Mouse (Mus musculus): ENCODE data around the gene Rftn1. TPM values are rescaled to one million over a fixed set of nuclear protein-coding genes. Genes with fewer than 3 reads are reported as not detected.

The Rftn1 gene
- polyA plus RNA-seq, 1 experiment from 2014 or later: 15.5 TPM

- Histone ChIP-seq H3K9me3 (ENCODE audit: control insufficient read depth, low read length) (peaks cover 6% of the 10 kb centered on the region; the same call in 1 of the 2 replicates), H3K36me3 (ENCODE audit: control insufficient read depth, insufficient read depth, low read length) (no peaks in the 10 kb centered on the region), H3K27ac (replicated peaks; ENCODE audit: low read depth, low read length) (no peak overlapping the region), H3K4me2 (ENCODE audit: low read depth, low read length) (no peak overlapping the region), H3K4me3 (ENCODE audit: low read depth, low read length) (no peak overlapping the region), H3K27me3 (replicated peaks; ENCODE audit: control insufficient read depth, insufficient read depth, low read length) (no peaks in the 10 kb centered on the region), H3K9ac (ENCODE audit: low read depth, low read length) (no peak overlapping the region), H3K4me1 (ENCODE audit: control insufficient read depth, insufficient read depth, low read length) (no peaks in the 10 kb centered on the region)
- ATAC-seq (ENCODE audit: low read depth) (no peak), DNase-seq (ENCODE audit: low spot score) (no peak)
Measured at GRCm38 (mm10) chr17:50001754-50002153, 188.7 kb downstream of the Rftn1 start.

- Histone ChIP-seq H3K9me3 (ENCODE audit: control insufficient read depth, low read length) (peaks cover 6% of the 10 kb centered on the region; the same call in 1 of the 2 replicates), H3K9ac (ENCODE audit: low read depth, low read length) (no peak overlapping the region), H3K4me3 (ENCODE audit: low read depth, low read length) (no peak overlapping the region), H3K36me3 (ENCODE audit: control insufficient read depth, insufficient read depth, low read length) (no peaks in the 10 kb centered on the region), H3K4me2 (ENCODE audit: low read depth, low read length) (no peak overlapping the region), H3K27me3 (replicated peaks; ENCODE audit: control insufficient read depth, insufficient read depth, low read length) (no peaks in the 10 kb centered on the region), H3K4me1 (ENCODE audit: control insufficient read depth, insufficient read depth, low read length) (no peaks in the 10 kb centered on the region), H3K27ac (replicated peaks; ENCODE audit: low read depth, low read length) (no peak overlapping the region)
- ATAC-seq (ENCODE audit: low read depth) (no peak), DNase-seq (ENCODE audit: low spot score) (no peak)
- WGBS: 84% methylated on average over 3 of the region's 3 CpGs
Measured at GRCm38 (mm10) chr17:50000580-50000979, 189.9 kb downstream of the Rftn1 start.

GRCm38 (mm10) chr17:49996626-49997152 is 193.8 kb downstream of the Rftn1 start:
- Histone ChIP-seq H3K4me3 (ENCODE audit: low read depth, low read length) (no peak overlapping the region), H3K9ac (ENCODE audit: low read depth, low read length) (no peak overlapping the region), H3K9me3 (ENCODE audit: control insufficient read depth, low read length) (peaks cover 6% of the 10 kb centered on the region; the same call in 1 of the 2 replicates), H3K4me1 (ENCODE audit: control insufficient read depth, insufficient read depth, low read length) (no peaks in the 10 kb centered on the region), H3K27ac (replicated peaks; ENCODE audit: low read depth, low read length) (no peak overlapping the region), H3K4me2 (ENCODE audit: low read depth, low read length) (no peak overlapping the region), H3K36me3 (ENCODE audit: control insufficient read depth, insufficient read depth, low read length) (no peaks in the 10 kb centered on the region), H3K27me3 (replicated peaks; ENCODE audit: control insufficient read depth, insufficient read depth, low read length) (no peaks in the 10 kb centered on the region)
- 32% methylated on average over 5 of the region's 5 CpGs for WGBS
- ATAC-seq (ENCODE audit: low read depth) (no peak), DNase-seq (ENCODE audit: low spot score) (no peak)

GRCm38 (mm10) chr17:49996097-49996496 is 194.4 kb downstream of the Rftn1 start:
- H3K9ac ChIP-seq (ENCODE audit: low read depth, low read length): no peak overlapping the region
- 79% methylated on average over 6 of the region's 6 CpGs for WGBS

GRCm38 (mm10) chr17:49995226-49995625 is 195.2 kb downstream of the Rftn1 start:
- Histone ChIP-seq H3K4me2 (ENCODE audit: low read depth, low read length) (no peak overlapping the region), H3K27me3 (replicated peaks; ENCODE audit: control insufficient read depth, insufficient read depth, low read length) (no peaks in the 10 kb centered on the region), H3K4me3 (ENCODE audit: low read depth, low read length) (no peak overlapping the region), H3K9me3 (ENCODE audit: control insufficient read depth, low read length) (peaks cover 6% of the 10 kb centered on the region; the same call in 1 of the 2 replicates), H3K27ac (replicated peaks; ENCODE audit: low read depth, low read length) (no peak overlapping the region), H3K36me3 (ENCODE audit: control insufficient read depth, insufficient read depth, low read length) (no peaks in the 10 kb centered on the region), H3K4me1 (ENCODE audit: control insufficient read depth, insufficient read depth, low read length) (no peaks in the 10 kb centered on the region), H3K9ac (ENCODE audit: low read depth, low read length) (no peak overlapping the region)
- DNase-seq (ENCODE audit: low spot score): no peak
- ATAC-seq (ENCODE audit: low read depth): no peak
- WGBS: 81% methylated on average over 3 of the region's 3 CpGs

More at GRCm38 (mm10) chr17:49996097-49996496, 194.4 kb downstream of the Rftn1 start:
- Histone ChIP-seq H3K27me3 (replicated peaks; ENCODE audit: control insufficient read depth, insufficient read depth, low read length) (no peaks in the 10 kb centered on the region), H3K4me2 (ENCODE audit: low read depth, low read length) (no peak overlapping the region), H3K4me3 (ENCODE audit: low read depth, low read length) (no peak overlapping the region), H3K36me3 (ENCODE audit: control insufficient read depth, insufficient read depth, low read length) (no peaks in the 10 kb centered on the region), H3K9me3 (ENCODE audit: control insufficient read depth, low read length) (peaks cover 6% of the 10 kb centered on the region; the same call in 1 of the 2 replicates), H3K27ac (replicated peaks; ENCODE audit: low read depth, low read length) (no peak overlapping the region), H3K4me1 (ENCODE audit: control insufficient read depth, insufficient read depth, low read length) (no peaks in the 10 kb centered on the region)
- ATAC-seq (ENCODE audit: low read depth) (no peak), DNase-seq (ENCODE audit: low spot score) (no peak)

- 85% methylated on average over 3 of the region's 3 CpGs for WGBS
- ATAC-seq (ENCODE audit: low read depth): no peak
- no peaks in the 10 kb centered on the region for H3K27me3 ChIP-seq (replicated peaks; ENCODE audit: control insufficient read depth, insufficient read depth, low read length)
Measured at GRCm38 (mm10) chr17:49993631-49994030, 196.8 kb downstream of the Rftn1 start.

GRCm38 (mm10) chr17:49992625-49993603 is 197.6 kb downstream of the Rftn1 start:
- DNase-seq (ENCODE audit: low spot score) (no peak), ATAC-seq (ENCODE audit: low read depth) (no peak)
- no peaks in the 10 kb centered on the region for H3K9me3 ChIP-seq (ENCODE audit: control insufficient read depth, low read length)
- no peaks in the 10 kb centered on the region for H3K36me3 ChIP-seq (ENCODE audit: control insufficient read depth, insufficient read depth, low read length)
- no peak overlapping the region for H3K27ac ChIP-seq (replicated peaks; ENCODE audit: low read depth, low read length)
- WGBS: 62% methylated on average over 11 of the region's 11 CpGs
- H3K4me3 ChIP-seq (ENCODE audit: low read depth, low read length): no peak overlapping the region
- H3K4me1 ChIP-seq (ENCODE audit: control insufficient read depth, insufficient read depth, low read length): no peaks in the 10 kb centered on the region
- H3K9ac ChIP-seq (ENCODE audit: low read depth, low read length): no peak overlapping the region
- H3K4me2 ChIP-seq (ENCODE audit: low read depth, low read length): no peak overlapping the region
- no peaks in the 10 kb centered on the region for H3K27me3 ChIP-seq (replicated peaks; ENCODE audit: control insufficient read depth, insufficient read depth, low read length)

More at GRCm38 (mm10) chr17:49993631-49994030, 196.8 kb downstream of the Rftn1 start:
- Histone ChIP-seq H3K4me2 (ENCODE audit: low read depth, low read length) (no peak overlapping the region), H3K36me3 (ENCODE audit: control insufficient read depth, insufficient read depth, low read length) (no peaks in the 10 kb centered on the region), H3K27ac (replicated peaks; ENCODE audit: low read depth, low read length) (no peak overlapping the region), H3K9ac (ENCODE audit: low read depth, low read length) (no peak overlapping the region), H3K4me3 (ENCODE audit: low read depth, low read length) (no peak overlapping the region), H3K4me1 (ENCODE audit: control insufficient read depth, insufficient read depth, low read length) (no peaks in the 10 kb centered on the region), H3K9me3 (ENCODE audit: control insufficient read depth, low read length) (no peaks in the 10 kb centered on the region)
- no peak for DNase-seq (ENCODE audit: low spot score)

GRCm38 (mm10) chr17:49989583-49989982 is 200.9 kb downstream of the Rftn1 start:
- Histone ChIP-seq H3K4me3 (ENCODE audit: low read depth, low read length) (no peak overlapping the region), H3K27me3 (replicated peaks; ENCODE audit: control insufficient read depth, insufficient read depth, low read length) (no peaks in the 10 kb centered on the region), H3K27ac (replicated peaks; ENCODE audit: low read depth, low read length) (no peak overlapping the region), H3K4me2 (ENCODE audit: low read depth, low read length) (no peak overlapping the region), H3K9me3 (ENCODE audit: control insufficient read depth, low read length) (no peaks in the 10 kb centered on the region), H3K4me1 (ENCODE audit: control insufficient read depth, insufficient read depth, low read length) (no peaks in the 10 kb centered on the region), H3K9ac (ENCODE audit: low read depth, low read length) (no peak overlapping the region), H3K36me3 (ENCODE audit: control insufficient read depth, insufficient read depth, low read length) (no peaks in the 10 kb centered on the region)
- no peak for DNase-seq (ENCODE audit: low spot score)
- 72% methylated on average over 8 of the region's 8 CpGs for WGBS
- ATAC-seq (ENCODE audit: low read depth): no peak

Measured in embryonic facial prominence, embryonic 14.5 days (tissue).